Mouse (Mus musculus) hindlimb bud, embryonic 11.5 days (tissue): ENCODE data around the gene Cftr.

Experiments used
- DNase-seq: peaks from one replicate; pipeline ENCODE4 v3.0.0-alpha.2; 2012; ENCODE audit warnings: low read depth, low spot score; ENCODE audit errors: extremely low spot score

The Cftr gene

GRCm38 (mm10) chr6:18170311-18170922 lies at the start of gene Cftr:
Gene Cftr (plus strand): TSS chr6:18170687.
- peak; percentile 10 for DNase-seq

- no peak for DNase-seq
These were observed 43.1 kb upstream of the Cftr start for GRCm38 (mm10) chr6:18127206-18127983.

- no peak for DNase-seq
These were observed 42.4 kb upstream of the Cftr start for GRCm38 (mm10) chr6:18128059-18128458.

GRCm38 (mm10) chr6:18135246-18135645 lies 35.2 kb upstream of the Cftr start:
- DNase-seq, result no peak

GRCm38 (mm10) chr6:18153031-18153430 lies 17.5 kb upstream of the Cftr start:
- DNase-seq, result no peak

- no peak for DNase-seq
These were observed 869 bp upstream of the Cftr start for GRCm38 (mm10) chr6:18169618-18170017.

- no peak for DNase-seq
These were observed 1.1 kb downstream of the Cftr start for GRCm38 (mm10) chr6:18171614-18172013.

- DNase-seq, result no peak
These were observed 7.0 kb downstream of the Cftr start for GRCm38 (mm10) chr6:18177509-18177908.

GRCm38 (mm10) chr6:18180665-18181064 lies 10.2 kb downstream of the Cftr start:
- DNase-seq, result no peak

- no peak for DNase-seq
These were observed 12.4 kb downstream of the Cftr start for GRCm38 (mm10) chr6:18182903-18183302.

GRCm38 (mm10) chr6:18220691-18221090 lies 50.2 kb downstream of the Cftr start:
- no peak for DNase-seq

- no peak for DNase-seq
These were observed 52.7 kb downstream of the Cftr start for GRCm38 (mm10) chr6:18223206-18223605.

GRCm38 (mm10) chr6:18225157-18225556 lies 54.7 kb downstream of the Cftr start:
- no peak for DNase-seq

- no peak for DNase-seq
These were observed 76.0 kb downstream of the Cftr start for GRCm38 (mm10) chr6:18246495-18246894.

- DNase-seq, result no peak
These were observed 77.5 kb downstream of the Cftr start for GRCm38 (mm10) chr6:18247891-18248463.

- DNase-seq, result no peak
These were observed 78.0 kb downstream of the Cftr start for GRCm38 (mm10) chr6:18248464-18248863.

- no peak for DNase-seq
These were observed 84.1 kb downstream of the Cftr start for GRCm38 (mm10) chr6:18254586-18254985.

- no peak for DNase-seq
These were observed 100.5 kb downstream of the Cftr start for GRCm38 (mm10) chr6:18270983-18271382.

GRCm38 (mm10) chr6:18300781-18301180 lies 130.3 kb downstream of the Cftr start:
- no peak for DNase-seq

- no peak for DNase-seq
These were observed 131.6 kb downstream of the Cftr start for GRCm38 (mm10) chr6:18302105-18302504.

GRCm38 (mm10) chr6:18303228-18303627 lies 132.7 kb downstream of the Cftr start:
- DNase-seq, result peak; percentile 24

GRCm38 (mm10) chr6:18305130-18305529 lies 134.6 kb downstream of the Cftr start:
- DNase-seq, result no peak
